Mouse (Mus musculus) forelimb bud, embryonic 11.5 days (tissue): Measurements from ENCODE around the gene Apon.
"Not testable (repeated sequence)": the region's sequence is repeated elsewhere in the genome, so short reads cannot be mapped to it uniquely, and the experiment has no call there.

Experiments
- DNase-seq: peaks from one replicate; pipeline ENCODE4 v3.0.0-alpha.2; 2012; ENCODE audit warnings: low read depth, low spot score

Apon gene

DNA sequence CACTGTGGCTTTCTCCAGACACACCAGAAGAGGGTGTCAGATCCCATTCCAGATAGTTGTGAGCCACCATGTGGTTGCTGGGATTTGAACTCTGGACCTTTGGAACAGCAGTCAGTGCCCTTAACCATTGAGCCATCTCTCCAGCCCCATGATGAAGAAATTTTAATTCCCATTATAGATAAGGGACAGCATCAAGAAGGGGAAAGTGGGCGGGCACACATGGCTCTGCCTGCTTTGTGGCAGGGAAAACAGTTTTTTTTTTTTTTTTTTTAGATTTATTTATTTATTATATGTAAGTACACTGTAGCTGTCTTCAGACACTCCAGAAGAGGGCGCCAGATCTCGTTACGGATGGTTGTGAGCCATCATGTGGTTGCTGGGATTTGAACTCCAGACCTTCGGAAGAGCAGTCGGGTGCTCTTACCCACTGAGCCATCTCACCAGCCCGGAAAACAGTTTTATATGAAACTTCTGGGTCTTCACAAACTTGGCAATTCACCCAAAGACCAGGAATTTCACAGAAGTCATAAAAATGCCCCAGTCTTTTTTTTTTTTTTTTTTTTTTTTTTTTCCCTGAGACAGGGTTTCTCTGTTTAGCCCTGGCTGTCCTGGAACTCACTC lies 19.0 kb downstream of the Apon start:
- DNase-seq, result not testable (repeated sequence)

DNA sequence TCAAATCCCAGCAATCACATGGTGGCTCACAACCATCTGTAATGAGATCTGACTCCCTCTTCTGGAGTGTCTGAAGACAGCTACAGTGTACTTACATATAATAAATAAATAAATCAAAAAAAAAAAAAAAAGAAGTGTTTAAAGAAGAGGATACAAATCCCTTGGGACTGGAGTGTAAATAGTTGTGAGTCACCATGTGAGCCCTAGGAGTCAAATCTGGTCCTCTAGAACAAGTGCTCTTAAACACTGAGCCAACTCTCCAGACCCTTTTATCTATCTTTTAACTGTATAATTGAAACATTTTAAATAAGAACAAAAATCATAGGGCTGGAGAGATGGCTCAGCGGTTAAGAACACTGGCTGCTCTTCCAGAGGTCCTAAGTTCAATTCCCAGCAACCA lies 21.5 kb downstream of the Apon start:
- not testable (repeated sequence) for DNase-seq

DNA sequence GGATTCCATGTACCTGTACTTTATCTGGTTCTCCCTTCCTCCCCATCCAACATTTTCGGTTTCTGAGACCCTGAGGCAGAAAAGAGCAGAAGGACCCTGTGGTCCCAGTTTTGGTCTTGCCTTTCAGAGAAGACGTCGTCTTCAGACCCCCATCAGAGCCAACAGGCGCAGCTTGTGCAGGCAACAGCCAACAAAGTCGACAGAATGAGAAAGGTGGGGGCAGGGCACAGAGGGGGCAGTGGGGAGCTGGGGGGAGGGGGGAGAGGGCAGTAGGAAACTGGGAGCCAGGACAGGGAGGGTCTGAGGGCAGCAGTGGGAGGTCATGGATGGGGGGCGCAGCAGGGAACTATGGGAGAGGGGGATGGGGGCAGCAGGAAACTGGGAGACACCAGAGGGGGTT lies 24.3 kb downstream of the Apon start:
- no peak for DNase-seq

DNA sequence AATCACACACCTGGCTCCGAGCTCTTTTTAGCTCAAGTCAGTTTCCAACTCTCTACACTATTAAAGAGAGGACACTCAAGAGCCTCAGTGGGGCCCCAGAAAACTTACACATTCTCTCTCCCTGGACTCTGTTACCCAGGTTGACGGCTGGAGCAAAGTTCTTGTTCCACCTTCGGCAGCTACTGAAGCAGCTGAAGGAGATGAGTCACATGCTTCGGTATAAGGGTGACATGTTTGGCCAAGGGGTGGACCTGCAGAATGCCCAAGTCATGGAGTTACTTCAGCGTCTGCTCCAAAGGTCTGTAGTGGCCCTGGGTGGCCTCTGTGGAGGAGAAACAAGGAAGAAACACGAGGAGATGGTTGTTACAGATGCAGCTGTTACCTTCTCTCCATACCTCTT lies 27.0 kb downstream of the Apon start:
- DNase-seq, result no peak

DNA sequence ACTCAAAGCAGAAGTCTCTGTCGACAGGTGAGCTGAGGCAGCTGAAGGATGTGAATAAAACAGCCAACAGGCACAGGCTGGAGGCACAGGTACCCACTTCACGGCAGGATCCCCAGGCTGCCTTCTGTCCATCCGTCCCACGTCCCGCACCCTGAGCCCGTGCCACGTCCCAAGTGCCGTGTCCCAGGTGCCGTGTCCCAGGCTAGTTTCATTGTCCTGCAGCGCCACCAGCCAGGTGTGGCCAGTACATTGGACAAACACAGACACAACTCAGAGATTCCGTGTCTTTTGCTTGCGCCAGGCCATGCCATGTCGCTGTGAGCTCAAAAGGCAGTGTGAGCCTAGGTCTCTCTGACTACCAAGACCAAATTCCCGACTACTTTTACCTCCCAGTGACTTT lies 27.8 kb downstream of the Apon start:
- DNase-seq, result no peak

DNA sequence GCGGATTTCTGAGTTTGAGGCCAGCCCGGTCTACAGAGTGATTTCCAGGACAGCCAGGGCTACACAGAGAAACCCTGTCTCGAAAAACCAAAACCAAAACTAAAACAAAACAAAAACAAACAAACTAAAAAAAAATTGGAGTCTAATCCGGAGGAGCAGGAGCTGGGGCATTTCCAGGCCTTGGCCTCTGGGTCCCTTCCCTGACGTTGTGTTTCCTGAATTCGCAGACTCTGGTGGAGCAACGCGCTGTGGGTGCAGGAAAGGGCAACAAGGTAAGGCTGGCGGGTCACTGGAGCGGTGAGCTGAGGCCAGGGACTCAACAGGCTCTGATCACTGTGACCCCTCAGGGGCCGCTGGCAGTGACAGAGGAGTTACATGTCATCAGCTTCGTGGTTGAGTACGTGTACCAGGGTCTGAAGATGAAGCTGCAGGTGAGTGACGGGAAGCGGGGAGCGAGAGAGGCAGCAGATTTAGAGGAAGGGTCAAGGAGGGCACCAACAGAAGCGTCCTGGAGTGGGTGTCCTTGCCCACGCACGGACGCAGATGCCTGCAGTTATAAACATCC lies 29.1 kb downstream of the Apon start:
- no peak for DNase-seq

- peak; percentile 72 for DNase-seq
Measured at GRCm38 (mm10) chr10:128283604-128284579, 30.0 kb downstream of the Apon start.

GRCm38 (mm10) chr10:128290594-128290993 lies 36.7 kb downstream of the Apon start:
- not testable (repeated sequence) for DNase-seq

- no peak for DNase-seq
Measured at GRCm38 (mm10) chr10:128296370-128297090, 42.6 kb downstream of the Apon start.

- no peak for DNase-seq
Measured at GRCm38 (mm10) chr10:128297221-128297620, 43.3 kb downstream of the Apon start.

GRCm38 (mm10) chr10:128297622-128298021 lies 43.7 kb downstream of the Apon start:
- DNase-seq, result no peak

- DNase-seq, result no peak
Measured at GRCm38 (mm10) chr10:128298243-128298642, 44.3 kb downstream of the Apon start.

GRCm38 (mm10) chr10:128298702-128299171 lies 44.8 kb downstream of the Apon start, which contains the start of gene Il23a:
TSS of gene Il23a (minus strand) at chr10:128298752.
- DNase-seq, result no peak

DNA sequence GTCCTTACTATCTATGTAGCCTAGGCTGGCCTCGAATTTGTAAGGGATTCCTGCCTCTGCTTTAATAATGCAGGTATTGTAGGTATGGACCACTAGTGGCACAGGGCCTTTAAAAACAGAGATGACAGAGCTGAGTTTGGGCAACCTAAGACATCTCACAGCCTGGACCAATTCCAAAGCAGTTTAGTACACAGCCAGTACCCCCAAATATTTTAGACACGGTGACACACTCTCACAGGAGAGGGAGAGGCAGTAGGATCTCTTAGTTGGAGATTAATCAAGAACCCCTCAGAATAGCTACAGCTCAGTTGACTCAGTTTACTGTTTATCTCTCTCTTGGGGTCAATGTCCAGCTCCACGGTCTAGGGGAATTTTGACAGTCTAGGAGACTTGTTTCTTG lies 48.5 kb downstream of the Apon start:
- DNase-seq, result no peak

- DNase-seq, result no peak
Measured at GRCm38 (mm10) chr10:128302785-128303125, 48.9 kb downstream of the Apon start.

GRCm38 (mm10) chr10:128303126-128304021 lies 49.5 kb downstream of the Apon start, which contains the start of gene Pan2:
TSS of gene Pan2 (plus strand) at chr10:128303335.
- DNase-seq, result peak; percentile 99
